Mouse (Mus musculus) bone marrow, adult 2 months (tissue): Measurements from ENCODE around the gene Erich3.

Experiments used
- CTCF ChIP-seq: fragments of 200-500 bp; IDR thresholded peaks from 2 replicates; pipeline ENCODE4 v1.5.1; 2011; ENCODE audit warnings: low read length, control low read depth; ENCODE audit not compliant: control insufficient read depth, insufficient read depth
- POLR2A ChIP-seq: fragments of 200-500 bp; IDR thresholded peaks from 2 replicates; pipeline ENCODE4 v1.6.1; 2011; ENCODE audit warnings: low read depth, mild to moderate bottlenecking, control low read depth, low read length, borderline replicate concordance; ENCODE audit not compliant: control insufficient read depth

DNA sequence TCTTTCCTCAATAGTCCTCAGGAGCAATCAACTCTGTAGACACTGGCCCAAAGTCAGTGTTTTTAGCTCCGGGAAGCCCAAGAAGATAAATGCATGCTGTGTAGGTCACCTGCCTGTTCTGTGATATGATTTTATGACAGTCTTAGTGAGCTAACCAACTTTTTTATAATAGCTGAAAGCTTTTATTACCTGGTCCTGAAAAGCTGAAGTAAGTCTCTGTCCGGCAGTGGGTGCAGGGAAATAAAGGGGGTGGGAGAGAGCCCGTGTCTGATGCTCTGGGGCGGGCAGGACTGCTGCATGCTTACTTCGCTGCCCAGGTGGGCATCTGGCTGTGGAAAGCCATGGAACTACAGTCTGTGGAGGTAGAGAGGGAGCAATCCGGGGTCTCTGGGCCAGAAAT is 6.9 kb downstream of the Erich3 start:
- TF ChIP-seq CTCF (no peak), POLR2A (no peak)
